Mouse (Mus musculus): Measurements from ENCODE around the gene Cab39l.

- no peak for TF ChIP-seq CTCF (IDR thresholded peaks at IDR 0.05)
- no peak for TF ChIP-seq POLR2A (IDR thresholded peaks at IDR 0.05; ENCODE audit: insufficient read depth, low read depth, low read length)
- TF ChIP-seq EP300 (IDR thresholded peaks at IDR 0.05; ENCODE audit: insufficient read depth, low read depth, low read length): no peak
Observed at GRCm38 (mm10) chr14:59557071-59557470, 116.3 kb downstream of the Cab39l start.

All from heart, adult 2 months (tissue).